Mouse (Mus musculus) adrenal gland, postnatal 4 days (tissue): ENCODE data around the gene Csf2rb2. TPM values are rescaled to one million over a fixed set of nuclear protein-coding genes. Genes with fewer than 3 reads are reported as not detected.
"Not testable (repeated sequence)": the region's sequence is repeated elsewhere in the genome, so short reads cannot be mapped to it uniquely, and the experiment has no call there.

Source experiments
- DNase-seq, 2 experiments: peaks; one replicate each; pipeline ENCODE4 v3.0.0; 2021 to 2022; ENCODE audit warnings: low spot score in 2 of 2, mixed read lengths in 2 of 2
- total RNA-seq, 2 experiments: library from RNA; stranded (reverse); gene quantifications; 2 replicates each; pipeline ENCODE4 v1.2.3; 2021

Gene Csf2rb2
- total RNA-seq, 2 experiments from 2014 or later: 1.7 to 2.1 TPM

GRCm38 (mm10) chr15:78318338-78319171 is 13.0 kb upstream of the Csf2rb2 start:
- not testable (repeated sequence) for DNase-seq

DNA sequence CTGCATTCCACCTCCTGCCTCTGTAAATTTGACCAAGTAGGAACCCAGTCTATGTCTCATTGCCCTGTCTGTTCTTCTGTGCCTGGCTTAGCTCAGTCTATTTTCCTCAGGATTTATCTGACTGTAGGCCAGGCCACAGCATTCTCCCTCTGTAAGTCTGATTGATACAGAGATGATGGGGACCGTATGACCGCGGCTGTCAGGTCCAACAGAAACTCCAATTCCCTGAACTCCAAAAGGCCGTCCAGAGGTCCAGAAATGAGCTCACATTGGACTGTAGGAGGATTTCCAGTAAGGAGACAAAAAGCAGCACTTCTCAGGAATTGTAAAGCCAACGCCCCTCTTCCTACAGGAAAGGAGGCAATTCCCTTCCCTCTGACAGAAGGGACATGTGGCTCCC is 8.1 kb upstream of the Csf2rb2 start:
- not testable (repeated sequence) for DNase-seq

GRCm38 (mm10) chr15:78312421-78313233 is 7.1 kb upstream of the Csf2rb2 start:
- not testable (repeated sequence) for DNase-seq

DNA sequence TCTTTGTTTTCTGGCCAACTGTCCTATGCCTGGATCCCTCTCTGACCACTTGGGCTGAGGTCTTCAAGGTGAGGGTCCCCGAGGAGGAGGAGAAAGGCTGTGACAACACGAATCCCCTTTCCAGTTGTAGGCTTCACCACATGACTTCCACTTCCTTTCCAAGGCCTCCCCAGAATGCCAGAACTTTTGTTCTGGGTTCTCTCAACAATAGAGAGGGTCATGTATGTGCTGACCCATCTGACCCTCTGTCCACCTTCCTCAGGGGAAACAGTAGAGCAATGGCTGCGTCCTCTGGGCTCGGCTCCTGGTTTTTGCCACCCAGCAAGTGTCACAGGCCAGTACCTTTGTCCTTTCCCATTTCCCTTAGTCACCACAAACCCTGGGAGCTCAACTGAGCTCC is 5.5 kb upstream of the Csf2rb2 start:
- DNase-seq: no peak

- no peak for DNase-seq
These were observed 4.3 kb upstream of the Csf2rb2 start for GRCm38 (mm10) chr15:78309865-78310264.

GRCm38 (mm10) chr15:78303665-78304233 is 1.8 kb downstream of the Csf2rb2 start:
- no peak for DNase-seq

- no peak for DNase-seq
These were observed 2.8 kb downstream of the Csf2rb2 start for GRCm38 (mm10) chr15:78302718-78303117.

GRCm38 (mm10) chr15:78300773-78301172 is 4.7 kb downstream of the Csf2rb2 start:
- no peak for DNase-seq

DNA sequence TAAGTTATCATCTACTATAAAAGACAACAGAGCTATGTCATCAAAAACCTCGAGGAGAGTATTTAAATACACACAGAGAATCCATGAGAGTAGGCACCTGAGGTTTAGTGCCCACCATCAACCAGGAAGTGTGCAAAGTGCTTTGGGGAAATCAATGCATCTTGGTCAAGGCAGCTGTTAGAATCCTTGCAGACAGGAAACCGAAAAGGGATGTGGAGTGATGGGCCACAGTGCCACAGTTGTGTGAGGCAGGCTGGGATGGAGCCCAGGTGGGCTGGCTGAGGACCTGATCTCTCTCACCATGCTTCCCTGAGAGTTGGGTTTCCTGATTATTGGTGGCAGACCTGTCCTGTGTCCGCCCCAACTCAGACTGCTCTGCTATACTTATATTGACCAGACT is 5.9 kb downstream of the Csf2rb2 start:
- no peak for DNase-seq

GRCm38 (mm10) chr15:78298558-78298957 is 7.0 kb downstream of the Csf2rb2 start:
- DNase-seq: no peak

DNA sequence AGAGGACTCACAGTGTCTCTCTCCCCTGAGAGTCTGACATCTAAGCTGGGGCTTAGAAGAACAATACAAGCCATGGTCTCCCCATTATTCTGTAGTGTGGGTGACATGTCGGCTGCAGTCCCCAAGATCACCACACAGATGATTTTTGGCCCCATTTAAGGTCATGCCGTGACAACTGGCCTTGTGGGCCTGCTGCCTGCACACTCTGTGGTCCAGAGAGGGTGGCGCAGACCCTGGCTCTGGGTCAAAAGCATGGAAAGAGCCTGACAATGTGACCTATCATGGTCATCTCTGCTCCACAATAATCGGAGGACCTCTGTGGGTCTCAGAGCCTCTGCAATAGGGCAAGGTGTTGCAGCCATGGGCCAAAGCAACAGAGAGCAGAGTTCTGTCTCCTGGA is 11.8 kb downstream of the Csf2rb2 start:
- no peak for DNase-seq

DNA sequence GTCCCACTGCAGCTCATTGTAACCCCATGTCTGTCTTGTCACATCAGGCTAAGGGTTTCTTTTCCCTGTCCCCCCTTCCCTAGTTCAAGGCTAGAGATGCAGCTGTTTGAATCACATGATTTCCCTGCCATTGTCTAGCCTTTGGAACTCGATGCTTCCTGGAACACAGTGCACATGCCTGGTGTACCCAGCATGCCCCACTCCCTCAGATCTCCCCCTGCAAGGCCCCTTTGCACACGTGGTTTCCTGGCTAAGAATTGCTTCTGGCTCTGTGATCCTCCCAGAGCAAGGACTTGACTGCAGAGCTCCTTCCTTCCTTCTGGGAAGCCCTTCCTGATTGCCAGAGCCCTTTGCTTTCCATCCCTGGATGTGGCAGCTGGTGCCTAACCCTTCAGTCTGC is 12.3 kb downstream of the Csf2rb2 start:
- DNase-seq: not testable (repeated sequence)

- not testable (repeated sequence) for DNase-seq
These were observed 15.7 kb downstream of the Csf2rb2 start for GRCm38 (mm10) chr15:78289775-78290174.

DNA sequence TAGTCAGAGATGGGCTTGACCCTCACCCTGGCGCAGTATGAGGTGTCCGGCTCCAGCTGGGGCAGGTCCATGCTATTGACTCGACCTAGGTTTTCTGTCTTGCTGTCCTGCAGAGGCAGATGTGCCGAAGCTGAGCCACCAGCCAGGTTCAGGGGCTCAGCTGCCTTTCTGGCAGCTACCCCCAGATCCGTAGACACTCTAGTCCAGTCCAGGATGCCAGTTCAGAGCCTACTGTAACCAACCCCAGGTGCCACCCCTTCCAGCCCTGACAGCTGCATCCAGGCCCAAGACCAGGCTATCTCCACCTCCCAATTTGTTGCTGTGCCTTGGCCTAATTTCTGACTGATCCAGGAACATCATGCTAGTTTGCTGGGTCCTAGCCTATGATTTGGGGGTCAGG is 17.6 kb downstream of the Csf2rb2 start:
- no peak for DNase-seq

GRCm38 (mm10) chr15:78278308-78278707 is 27.2 kb downstream of the Csf2rb2 start:
- no peak for DNase-seq

DNA sequence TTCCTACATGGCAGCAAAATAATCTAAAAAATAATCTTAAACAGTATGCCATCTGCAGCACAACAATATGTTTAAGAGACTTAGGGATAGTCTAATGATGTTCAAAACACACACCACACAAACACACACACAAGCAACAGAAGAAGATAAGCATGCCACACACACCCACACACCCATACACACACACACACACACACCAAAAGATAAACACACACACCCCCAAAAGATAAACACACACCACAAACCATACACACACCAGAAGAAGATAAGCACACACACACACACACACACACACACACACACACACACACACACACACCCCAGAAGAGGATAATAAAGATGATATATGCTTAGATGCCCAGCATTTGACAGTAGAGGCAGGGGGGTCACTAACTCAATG is 34.3 kb downstream of the Csf2rb2 start:
- no peak for DNase-seq

DNA sequence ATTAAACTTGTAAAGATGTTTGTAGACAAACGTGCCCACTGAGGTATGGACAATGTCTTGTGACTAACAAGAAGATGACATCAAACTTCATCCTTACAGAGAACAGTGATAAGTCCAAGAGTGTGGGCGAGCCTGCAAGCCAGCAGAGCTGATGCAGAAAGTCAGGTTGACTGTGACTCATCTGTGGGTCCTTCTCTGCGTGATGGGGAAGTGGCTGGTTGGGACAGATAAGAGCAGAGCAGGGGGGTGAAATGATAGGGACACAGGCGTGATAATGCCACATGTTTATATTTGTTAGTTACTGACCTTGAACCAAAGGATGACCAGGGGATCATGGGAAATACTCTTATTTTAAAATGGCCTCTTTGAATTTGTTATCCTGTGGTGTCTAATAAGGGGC is 37.7 kb downstream of the Csf2rb2 start:
- no peak for DNase-seq

DNA sequence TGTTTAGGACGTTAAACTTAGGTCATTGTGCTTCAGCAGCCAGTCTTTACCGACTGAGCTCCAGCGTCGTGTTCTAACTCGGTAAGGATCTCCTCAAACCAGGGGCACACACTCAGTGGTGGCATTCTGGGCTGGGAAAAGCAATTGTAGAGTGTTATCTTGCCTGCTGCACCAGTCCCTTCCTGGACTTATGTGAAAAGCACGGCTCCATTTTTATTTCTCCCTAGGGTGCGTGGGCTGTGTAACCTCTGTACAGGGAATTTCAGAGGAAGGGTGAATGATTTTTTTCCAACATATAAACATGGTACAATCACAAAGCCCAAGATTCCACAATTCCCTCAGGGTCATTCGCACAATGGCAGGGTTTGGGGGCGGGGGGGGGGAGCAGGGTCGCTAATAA is 38.1 kb downstream of the Csf2rb2 start:
- DNase-seq: no peak

- DNase-seq: no peak
These were observed 42.2 kb downstream of the Csf2rb2 start for GRCm38 (mm10) chr15:78263286-78263685.

- DNase-seq: no peak
These were observed 44.7 kb downstream of the Csf2rb2 start for GRCm38 (mm10) chr15:78260668-78261333.

- no peak for DNase-seq
These were observed 47.2 kb downstream of the Csf2rb2 start for GRCm38 (mm10) chr15:78258246-78258865.
